8 mouse cellular contexts compared by ENCODE assay signal in the genomic region with DNA sequence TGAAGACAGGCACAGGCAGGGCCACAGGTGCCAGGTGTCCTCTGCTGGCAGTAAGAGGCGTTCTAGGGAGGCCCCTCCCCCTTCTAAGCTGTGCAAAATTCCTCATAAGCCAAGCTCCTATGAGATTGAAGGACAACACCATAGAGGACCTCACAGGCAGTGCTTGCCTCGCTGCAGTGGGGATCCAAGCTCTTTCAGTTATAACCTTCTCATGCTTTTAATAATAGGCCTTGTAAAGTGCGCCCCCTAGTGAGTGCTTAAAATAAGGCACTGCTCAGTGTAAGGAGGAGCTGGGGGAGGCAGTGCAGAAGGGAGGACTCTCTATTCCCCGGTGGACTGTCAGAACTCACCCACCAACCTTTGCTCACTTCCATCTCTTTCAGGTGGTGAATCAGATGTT. TPM values are rescaled to one million over a fixed set of nuclear protein-coding genes. Genes with fewer than 3 reads are reported as not detected.
A peak's percentile ranks its signal among the peaks of the same experiment; 100 is the strongest.
DNase-seq lines count a peak whose midpoint lies in the region; ATAC-seq and TF ChIP-seq lines count a peak whose summit lies in the region.

No protein-coding gene starts in this region.

- 0 out of 2 replicates have a peak, but pooled peaks cover 2% of the 10 kb centered on the region for H3K4me1 ChIP-seq in limb, embryonic 11.5 days (ENCODE audit: control insufficient read depth, insufficient read depth, low read length)
- H3K4me1 ChIP-seq in midbrain, embryonic 13.5 days (replicated peaks) = peaks cover 11% of the 10 kb centered on the region
- peaks cover 10% of the 10 kb centered on the region; the same call in 1 of the 2 replicates for H3K4me1 ChIP-seq in small intestine, adult 2 months (ENCODE audit: control insufficient read depth, insufficient read depth, insufficient read length, low read length)

- no peak overlapping the region for H3K27ac ChIP-seq in limb, embryonic 11.5 days (replicated peaks; ENCODE audit: low read depth, low read length)
- no peak overlapping the region for H3K27ac ChIP-seq in midbrain, embryonic 13.5 days
- no peak overlapping the region for H3K27ac ChIP-seq in small intestine, adult 2 months (ENCODE audit: insufficient read depth, low read depth, low read length)

- ATAC-seq in granulocyte monocyte progenitor cell, adult 5-6 weeks (replicated peaks; ENCODE audit: poor library complexity, severe bottlenecking) = peak; percentile 59
- ATAC-seq in limb, embryonic 11.5 days (ENCODE audit: insufficient number of reproducible peaks, low FRiP score, low TSS enrichment, low read depth) = peak; percentile 69; the same call in 1 of the 2 replicates
- peak; percentile 79 for ATAC-seq in midbrain, embryonic 13.5 days

- WGBS in limb, embryonic 11.5 days = 9% methylated on average over 4 of the region's 4 CpGs
- 17% methylated on average over 4 of the region's 4 CpGs for WGBS in midbrain, embryonic 13.5 days
- 4% methylated on average over 4 of the region's 4 CpGs for WGBS in small intestine, adult 2 months

- peak; percentile 78; the same call in 1 of the 2 replicates for TF ChIP-seq CTCF in small intestine, adult 2 months (IDR thresholded peaks at IDR 0.05; ENCODE audit: extremely low read depth, insufficient read length, insufficient replicate concordance, low read depth, low read length)

- H3K9ac ChIP-seq in limb, embryonic 11.5 days (ENCODE audit: low read length) = no peak overlapping the region
- H3K9ac ChIP-seq in midbrain, embryonic 13.5 days (replicated peaks) = no peak overlapping the region

- no peak overlapping the region for H3K4me3 ChIP-seq in limb, embryonic 11.5 days (ENCODE audit: low read depth, low read length)
- H3K4me3 ChIP-seq in midbrain, embryonic 13.5 days (replicated peaks) = no peak overlapping the region
- H3K4me3 ChIP-seq in small intestine, adult 2 months (ENCODE audit: low read depth, low read length) = no peak overlapping the region

- no peaks in the 10 kb centered on the region for H3K9me3 ChIP-seq in limb, embryonic 11.5 days (ENCODE audit: control insufficient read depth, low read length)
- H3K9me3 ChIP-seq in midbrain, embryonic 13.5 days = no peaks in the 10 kb centered on the region

- H3K4me2 ChIP-seq in limb, embryonic 11.5 days (ENCODE audit: low read depth, severe bottlenecking) = no peak overlapping the region
- H3K4me2 ChIP-seq in midbrain, embryonic 13.5 days (replicated peaks) = no peak overlapping the region

- TF ChIP-seq POLR2A in small intestine, adult 2 months (IDR thresholded peaks at IDR 0.05; ENCODE audit: low read depth, low read length) = no peak

- H3K36me3 ChIP-seq in limb, embryonic 11.5 days (ENCODE audit: control insufficient read depth, insufficient read depth, low read length) = no peaks in the 10 kb centered on the region
- H3K36me3 ChIP-seq in midbrain, embryonic 13.5 days = no peaks in the 10 kb centered on the region
- no peaks in the 10 kb centered on the region for H3K36me3 ChIP-seq in small intestine, adult 2 months (ENCODE audit: control insufficient read depth, insufficient read depth, low read length)

- H3K27me3 ChIP-seq in limb, embryonic 11.5 days (ENCODE audit: control insufficient read depth, insufficient read depth, low read length) = no peaks in the 10 kb centered on the region
- H3K27me3 ChIP-seq in midbrain, embryonic 13.5 days = no peaks in the 10 kb centered on the region
- H3K27me3 ChIP-seq in small intestine, adult 2 months (ENCODE audit: control insufficient read depth, insufficient read depth, low read length) = no peaks in the 10 kb centered on the region

- DNase-seq in urinary bladder, postnatal 25 days (ENCODE audit: low spot score) = peak; percentile 73
- DNase-seq in urinary bladder, adult 2 months (ENCODE audit: low spot score) = no peak
- peak; percentile 91 for DNase-seq in embryo, embryonic 10 days (ENCODE audit: low spot score)
- DNase-seq in kidney, adult 8-10 months = peak; percentile 78 to 89
- peak; percentile 86 for DNase-seq in limb, embryonic 11.5 days (ENCODE audit: low spot score)

RNA-seq across cellular contexts. Expression of gene Acy3, which starts 6.1 kb away (rescaled TPM):
- 13.0 and 15.0 TPM in 2 replicates for polyA plus RNA-seq in urinary bladder, adult 2 months (2012; rRNA removed)
- total RNA-seq in granulocyte monocyte progenitor cell, adult 5-6 weeks (2014; fragmentation: Nextera tagmentation) = 4.1 and 6.4 TPM in 2 replicates
- 0.73 and 4.0 TPM in 2 replicates for total RNA-seq in granulocyte monocyte progenitor cell, adult 5-6 weeks (2017)
- polyA plus RNA-seq in limb, embryonic 11.5 days (2014; fragmentation: Nextera tagmentation; extraction: Ambion mirVana) = 3.3 and 4.3 TPM in 2 replicates
- 1.2 and 1.5 TPM in 2 replicates for polyA plus RNA-seq in midbrain, embryonic 13.5 days (2015; fragmentation: Nextera tagmentation; extraction: Ambion mirVana)
- 99.4 and 147 TPM in 2 replicates for polyA plus RNA-seq in small intestine, adult 2 months (2012; rRNA removed)

RNA-seq across cellular contexts. Expression of gene Aldh3b2, which starts 8.2 kb away (rescaled TPM):
- 108 and 135 TPM in 2 replicates for polyA plus RNA-seq in urinary bladder, adult 2 months (2012; rRNA removed)
- total RNA-seq in granulocyte monocyte progenitor cell, adult 5-6 weeks (2014; fragmentation: Nextera tagmentation) = not detected in 2 replicates
- 0.09 TPM in 1 of 2 replicates, not detected in the other for total RNA-seq in granulocyte monocyte progenitor cell, adult 5-6 weeks (2017)
- polyA plus RNA-seq in limb, embryonic 11.5 days (2014; fragmentation: Nextera tagmentation; extraction: Ambion mirVana) = 2.6 TPM in 2 replicates
- polyA plus RNA-seq in midbrain, embryonic 13.5 days (2015; fragmentation: Nextera tagmentation; extraction: Ambion mirVana) = 0.09 and 0.18 TPM in 2 replicates
- 0.55 and 1.5 TPM in 2 replicates for polyA plus RNA-seq in small intestine, adult 2 months (2012; rRNA removed)

RNA-seq across cellular contexts. Expression of gene Tbx10, which starts 12.2 kb away (rescaled TPM):
- polyA plus RNA-seq in urinary bladder, adult 2 months (2012; rRNA removed) = 0.03 TPM in 1 of 2 replicates, not detected in the other
- total RNA-seq in granulocyte monocyte progenitor cell, adult 5-6 weeks (2014; fragmentation: Nextera tagmentation) = not detected in 2 replicates
- not detected in 2 replicates for total RNA-seq in granulocyte monocyte progenitor cell, adult 5-6 weeks (2017)
- polyA plus RNA-seq in limb, embryonic 11.5 days (2014; fragmentation: Nextera tagmentation; extraction: Ambion mirVana) = 0.08 TPM in 1 of 2 replicates, not detected in the other
- polyA plus RNA-seq in midbrain, embryonic 13.5 days (2015; fragmentation: Nextera tagmentation; extraction: Ambion mirVana) = not detected in 2 replicates
- 0.10 TPM in 1 of 2 replicates, not detected in the other for polyA plus RNA-seq in small intestine, adult 2 months (2012; rRNA removed)

RNA-seq across cellular contexts. Expression of gene Nudt8, which starts 20.1 kb away (rescaled TPM):
- 5.1 and 7.5 TPM in 2 replicates for polyA plus RNA-seq in urinary bladder, adult 2 months (2012; rRNA removed)
- total RNA-seq in granulocyte monocyte progenitor cell, adult 5-6 weeks (2014; fragmentation: Nextera tagmentation) = 9.7 and 16.3 TPM in 2 replicates
- total RNA-seq in granulocyte monocyte progenitor cell, adult 5-6 weeks (2017) = 4.4 and 10.5 TPM in 2 replicates
- polyA plus RNA-seq in limb, embryonic 11.5 days (2014; fragmentation: Nextera tagmentation; extraction: Ambion mirVana) = 29.7 and 32.6 TPM in 2 replicates
- 25.2 and 26.4 TPM in 2 replicates for polyA plus RNA-seq in midbrain, embryonic 13.5 days (2015; fragmentation: Nextera tagmentation; extraction: Ambion mirVana)
- polyA plus RNA-seq in small intestine, adult 2 months (2012; rRNA removed) = 30.6 and 33.7 TPM in 2 replicates

RNA-seq across cellular contexts. Expression of gene Gm49405, which starts 20.1 kb away (rescaled TPM):
- polyA plus RNA-seq in urinary bladder, adult 2 months (2012; rRNA removed) = 3.2 and 3.6 TPM in 2 replicates
- 0.30 and 3.0 TPM in 2 replicates for total RNA-seq in granulocyte monocyte progenitor cell, adult 5-6 weeks (2014; fragmentation: Nextera tagmentation)
- total RNA-seq in granulocyte monocyte progenitor cell, adult 5-6 weeks (2017) = 1.2 and 1.3 TPM in 2 replicates
- 2.5 TPM in 2 replicates for polyA plus RNA-seq in limb, embryonic 11.5 days (2014; fragmentation: Nextera tagmentation; extraction: Ambion mirVana)
- polyA plus RNA-seq in midbrain, embryonic 13.5 days (2015; fragmentation: Nextera tagmentation; extraction: Ambion mirVana) = 4.9 and 5.5 TPM in 2 replicates
- 0.77 and 0.90 TPM in 2 replicates for polyA plus RNA-seq in small intestine, adult 2 months (2012; rRNA removed)

Comparison
In these comparisons a context has a peak if more than half of its experiments do, and no peak if none do; other contexts are left out.
1. RNA of gene Aldh3b2, which starts 8.2 kb away (polyA plus RNA-seq): 108 to 135 TPM in urinary bladder, adult 2 months; 2.6 TPM in limb, embryonic 11.5 days, 0.55 to 1.5 TPM in small intestine, adult 2 months and 0.09 to 0.18 TPM in midbrain, embryonic 13.5 days; every median in the first group is over 10 times any median in the second.
2. Peak in every context shown above with its lines, with median percentiles within 50 percentile points of each other: ATAC-seq.